Mouse (Mus musculus) stomach, postnatal 0 days (tissue): ENCODE data around the gene Plce1. TPM values are rescaled to one million over a fixed set of nuclear protein-coding genes. Genes with fewer than 3 reads are reported as not detected.

Experiments
- ATAC-seq: fragments of 200-750 bp; cut with Nextera tagmentation; 2 replicates; pipeline ENCODE4 v1.8.0; 2017; ENCODE audit not compliant: low FRiP score, low TSS enrichment
- DNase-seq: peaks from one replicate; pipeline ENCODE4 v3.0.0-alpha.2; 2016; ENCODE audit warnings: low spot score
- H3K27ac ChIP-seq: fragments of 300-500 bp; sonication (generic); replicated peaks from 2 replicates; pipeline ENCODE4 v1.5.1; 2014; ENCODE audit warnings: mild to moderate bottlenecking, control low read depth
- H3K27me3 ChIP-seq: fragments of 300-500 bp; sonication (generic); 2 replicates; pipeline ENCODE4 v1.6.1; 2014; ENCODE audit warnings: low read length; ENCODE audit not compliant: control insufficient read depth, insufficient read depth
- H3K36me3 ChIP-seq: fragments of 300-500 bp; sonication (generic); 2 replicates; pipeline ENCODE4 v1.6.1; 2014; ENCODE audit warnings: low read length, mixed read lengths; ENCODE audit not compliant: control insufficient read depth, insufficient read depth
- H3K4me1 ChIP-seq: fragments of 300-500 bp; sonication (generic); replicated peaks from 2 replicates; pipeline ENCODE4 v1.6.1; 2014; ENCODE audit warnings: antibody characterized with exemption; ENCODE audit not compliant: control insufficient read depth, insufficient read depth
- H3K4me2 ChIP-seq: fragments of 300-500 bp; sonication (generic); replicated peaks from 2 replicates; pipeline ENCODE4 v1.6.1; 2014; ENCODE audit warnings: low read depth, mild to moderate bottlenecking, control low read depth, moderate library complexity
- H3K4me3 ChIP-seq: fragments of 300-500 bp; sonication (generic); 2 replicates; pipeline ENCODE4 v1.5.1; 2014; ENCODE audit warnings: low read depth, low read length, control low read depth
- H3K9ac ChIP-seq: fragments of 300-500 bp; sonication (generic); 2 replicates; pipeline ENCODE4 v1.6.1; 2014; ENCODE audit warnings: mild to moderate bottlenecking, low read length, control low read depth, mixed read lengths
- H3K9me3 ChIP-seq: fragments of 300-500 bp; sonication (generic); 2 replicates; pipeline ENCODE4 v1.6.1; 2016; ENCODE audit warnings: low read length; ENCODE audit not compliant: control insufficient read depth
- CTCF ChIP-seq: IDR thresholded peaks from 2 replicates; pipeline ENCODE4 v1.5.1; 2016; ENCODE audit warnings: antibody characterized with exemption, low read depth, mild to moderate bottlenecking, moderate library complexity
- EP300 ChIP-seq: optimal IDR thresholded peaks from 2 replicates; pipeline ENCODE3; 2016; ENCODE audit warnings: antibody characterized with exemption
- WGBS: fragments of 180-500 bp; shearing (Covaris S2); extraction: QIAGEN DNeasy Blood & Tissue Kit; methylation state at CpG from one replicate; pipeline ENCODE4 v1.1.7; 2014; 5-methylcytosine and 5-hydroxymethylcytosine counted together
- polyA plus RNA-seq: library from polyadenylated mRNA; unstranded; fragments of >200 nt; fragmentation: Nextera tagmentation; extraction: Ambion mirVana; gene quantifications from 2 replicates; pipeline ENCODE4 v1.2.1, GENCODE M21; 2015

Gene Plce1
- polyA plus RNA-seq, 1 experiment from 2014 or later: 6.2 TPM

- Histone ChIP-seq H3K36me3 (no peaks in the 10 kb centered on the region), H3K9me3 (no peaks in the 10 kb centered on the region), H3K9ac (no peak overlapping the region), H3K4me2 (no peak overlapping the region), H3K4me3 (no peak overlapping the region), H3K4me1 (no peaks in the 10 kb centered on the region), H3K27ac (no peak overlapping the region), H3K27me3 (no peaks in the 10 kb centered on the region)
- 72% methylated on average over 3 of the region's 3 CpGs for WGBS
- TF ChIP-seq CTCF (no peak), EP300 (no peak)
- ATAC-seq (no peak), DNase-seq (no peak)
Measured at GRCm38 (mm10) chr19:38539338-38539737, 58.4 kb downstream of the Plce1 start.

GRCm38 (mm10) chr19:38540549-38540948 is 59.6 kb downstream of the Plce1 start:
- no peak for ATAC-seq
- Histone ChIP-seq H3K4me1 (no peaks in the 10 kb centered on the region), H3K9ac (no peak overlapping the region), H3K36me3 (no peaks in the 10 kb centered on the region), H3K27ac (no peak overlapping the region), H3K9me3 (no peaks in the 10 kb centered on the region), H3K4me3 (no peak overlapping the region), H3K4me2 (no peak overlapping the region), H3K27me3 (no peaks in the 10 kb centered on the region)
- no peak for DNase-seq
- WGBS: 54% methylated on average over 3 of the region's 3 CpGs
- TF ChIP-seq EP300 (no peak), CTCF (no peak)

- no peaks in the 10 kb centered on the region for H3K4me1 ChIP-seq
- no peaks in the 10 kb centered on the region for H3K9me3 ChIP-seq
- TF ChIP-seq EP300 (no peak), CTCF (no peak)
- no peaks in the 10 kb centered on the region for H3K27me3 ChIP-seq
- no peak overlapping the region for H3K9ac ChIP-seq
- 77% methylated on average over 8 of the region's 8 CpGs for WGBS
- no peak overlapping the region for H3K27ac ChIP-seq
- H3K4me2 ChIP-seq: no peak overlapping the region
- ATAC-seq (no peak), DNase-seq (no peak)
- no peaks in the 10 kb centered on the region for H3K36me3 ChIP-seq
- H3K4me3 ChIP-seq: no peak overlapping the region
Measured at GRCm38 (mm10) chr19:38549487-38550058, 68.7 kb downstream of the Plce1 start.

- TF ChIP-seq CTCF (no peak), EP300 (no peak)
- DNase-seq (no peak), ATAC-seq (no peak)
Measured at GRCm38 (mm10) chr19:38553551-38553950, 72.6 kb downstream of the Plce1 start.

GRCm38 (mm10) chr19:38555399-38555798 is 74.5 kb downstream of the Plce1 start:
- no peaks in the 10 kb centered on the region for H3K9me3 ChIP-seq
- TF ChIP-seq CTCF: no peak
- no peak for TF ChIP-seq EP300
- H3K4me3 ChIP-seq: no peak overlapping the region
- H3K36me3 ChIP-seq: no peaks in the 10 kb centered on the region
- H3K27me3 ChIP-seq: no peaks in the 10 kb centered on the region
- DNase-seq: no peak
- H3K9ac ChIP-seq: no peak overlapping the region
- WGBS: 48% methylated on average over 3 of the region's 3 CpGs
- H3K27ac ChIP-seq: no peak overlapping the region
- no peak overlapping the region for H3K4me2 ChIP-seq
- 0 out of 2 replicates have a peak, but pooled peaks cover 3% of the 10 kb centered on the region for H3K4me1 ChIP-seq
- ATAC-seq: no peak

More at GRCm38 (mm10) chr19:38553551-38553950, 72.6 kb downstream of the Plce1 start:
- Histone ChIP-seq H3K36me3 (no peaks in the 10 kb centered on the region), H3K27me3 (no peaks in the 10 kb centered on the region), H3K4me3 (no peak overlapping the region), H3K9me3 (no peaks in the 10 kb centered on the region), H3K4me2 (no peak overlapping the region), H3K27ac (no peak overlapping the region), H3K4me1 (0 out of 2 replicates have a peak, but pooled peaks cover 3% of the 10 kb centered on the region), H3K9ac (no peak overlapping the region)
- 61% methylated on average over 2 of the region's 2 CpGs for WGBS

- no peaks in the 10 kb centered on the region for H3K27me3 ChIP-seq
- no peak for TF ChIP-seq CTCF
- TF ChIP-seq EP300: no peak
- H3K4me1 ChIP-seq: 0 out of 2 replicates have a peak, but pooled peaks cover 3% of the 10 kb centered on the region
- DNase-seq: peak; percentile 55
- H3K27ac ChIP-seq: no peak overlapping the region
- no peaks in the 10 kb centered on the region for H3K36me3 ChIP-seq
- no peak overlapping the region for H3K4me3 ChIP-seq
- WGBS: 52% methylated on average over 1 of the region's 1 CpGs
- H3K9me3 ChIP-seq: no peaks in the 10 kb centered on the region
- ATAC-seq: no peak
- H3K9ac ChIP-seq: no peak overlapping the region
- H3K4me2 ChIP-seq: no peak overlapping the region
Measured at GRCm38 (mm10) chr19:38558816-38559215, 77.9 kb downstream of the Plce1 start.
